Mouse (Mus musculus) heart, postnatal 10 days (tissue): Measurements from ENCODE around the gene Naa20. TPM values are rescaled to one million over a fixed set of nuclear protein-coding genes. Genes with fewer than 3 reads are reported as not detected.
A peak's percentile ranks its signal among the peaks of the same experiment; 100 is the strongest.

ENCODE experiments used
- DNase-seq, 2 experiments: peaks; one replicate each; pipeline ENCODE4 v3.0.0; 2021
- intact Hi-C: fragments of 180-260 bp; cut with DNase I; formaldehyde crosslinking; loops from one replicate; pipeline ENCODE4 v1.15.1; 2025
- microRNA-seq, 2 experiments: library from miRNA; unstranded; fragments of <30 nt; microRNA quantifications; one replicate each; pipeline ENCODE4 v1.2.0; 2022
- total RNA-seq, 2 experiments: library from RNA; stranded (reverse); gene quantifications; 2 replicates each; pipeline ENCODE4 v1.2.3; 2021

Naa20 gene
- total RNA-seq, 2 experiments from 2014 or later: 109 to 110 TPM

- no peak for DNase-seq
- intact Hi-C loops: no loop called here
Measured at GRCm38 (mm10) chr2:145944286-145944685, 42.4 kb downstream of the Naa20 start.

GRCm38 (mm10) chr2:145948402-145948954 lies 46.6 kb downstream of the Naa20 start:
- intact Hi-C loops: no loop called here
- DNase-seq: no peak

GRCm38 (mm10) chr2:145949475-145950068 lies 47.7 kb downstream of the Naa20 start:
- DNase-seq: no peak
- intact Hi-C loops: loop anchor here (10.0 kb wide), 1 partner anchor 665 kb away; no protein-coding TSS in a partner anchor

- intact Hi-C loops: loop anchor here (10.0 kb wide), 1 partner anchor 665 kb away; no protein-coding TSS in a partner anchor
- DNase-seq: no peak
Measured at GRCm38 (mm10) chr2:145950239-145950638, 48.3 kb downstream of the Naa20 start.

GRCm38 (mm10) chr2:145952726-145953125 lies 50.8 kb downstream of the Naa20 start:
- intact Hi-C loops: loop anchor here (10.0 kb wide), 1 partner anchor 662 kb away; no protein-coding TSS in a partner anchor
- DNase-seq: no peak

GRCm38 (mm10) chr2:145955844-145956243 lies 53.9 kb downstream of the Naa20 start:
- DNase-seq: no peak
- intact Hi-C loops: loop anchor here (2.0 to 10.0 kb wide), 3 partner anchors 256 to 659 kb away; no protein-coding TSS in a partner anchor

- intact Hi-C loops: loop anchor here (2.0 to 10.0 kb wide), 3 partner anchors 256 to 658 kb away; no protein-coding TSS in a partner anchor
- no peak for DNase-seq
Measured at GRCm38 (mm10) chr2:145956318-145956717, 54.4 kb downstream of the Naa20 start.

GRCm38 (mm10) chr2:145957450-145957849 lies 55.6 kb downstream of the Naa20 start:
- intact Hi-C loops: loop anchor here (1.0 to 10.0 kb wide), 4 partner anchors 255 to 657 kb away; no protein-coding TSS in a partner anchor
- DNase-seq: peak in 1 of 2 experiments; percentile 30

GRCm38 (mm10) chr2:145958097-145958496 lies 56.2 kb downstream of the Naa20 start:
- no peak for DNase-seq
- intact Hi-C loops: loop anchor here (5.0 to 10.0 kb wide), 2 partner anchors 254 to 657 kb away; no protein-coding TSS in a partner anchor

GRCm38 (mm10) chr2:145958551-145958950 lies 56.7 kb downstream of the Naa20 start:
- no peak for DNase-seq
- intact Hi-C loops: loop anchor here (5.0 to 10.0 kb wide), 2 partner anchors 254 to 656 kb away; no protein-coding TSS in a partner anchor

- no peak for DNase-seq
- intact Hi-C loops: no loop called here
Measured at GRCm38 (mm10) chr2:145961861-145962260, 60.0 kb downstream of the Naa20 start.

Small RNA genes within 50 kb of the gene (microRNA-seq; reads per million reads assigned to microRNA genes)
- 0 reads per million in 2 experiments for gene Gm25026

Other genes with a start within 250 kb of the Naa20 start
- gene Rin2, start 226.9 kb upstream of the Naa20 start, total RNA-seq: 10 to 100 TPM; 18.5 to 29.1 TPM
- gene Cfap61, start 32.7 kb downstream of the Naa20 start, total RNA-seq: 1 to 10 TPM; 1.0 to 1.7 TPM
- gene Crnkl1, start 32.9 kb downstream of the Naa20 start, total RNA-seq: 10 to 100 TPM; 18.3 to 21.0 TPM